Mouse (Mus musculus): ENCODE measurements at regions not wholly inside any gene's neighbourhood (a gene's known extent, or its start where the extent isn't known, plus 50 kb on each side); places are given as distances from the start of the nearest gene placed in this dataset.

DNA sequence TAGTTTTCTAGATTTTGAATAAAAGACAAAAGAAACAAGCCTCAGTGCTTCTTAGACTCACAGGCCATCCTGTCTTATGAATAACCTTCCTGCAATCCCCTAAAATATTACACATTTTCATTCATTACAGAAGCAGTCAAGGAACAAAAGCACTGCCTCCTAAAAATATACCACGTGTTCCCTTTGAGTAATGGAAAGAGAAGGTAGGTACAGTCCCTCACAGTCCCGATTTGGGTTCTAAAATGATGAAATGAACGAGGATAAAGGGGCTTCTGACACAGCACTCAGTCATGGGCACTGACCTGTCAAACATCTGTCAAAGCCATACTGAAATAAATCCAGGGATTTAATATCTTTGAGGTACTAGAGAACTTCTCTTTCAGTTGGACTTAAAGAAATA, 159.9 kb downstream of the AW209491 start:
- no peak for DNase-seq

DNA sequence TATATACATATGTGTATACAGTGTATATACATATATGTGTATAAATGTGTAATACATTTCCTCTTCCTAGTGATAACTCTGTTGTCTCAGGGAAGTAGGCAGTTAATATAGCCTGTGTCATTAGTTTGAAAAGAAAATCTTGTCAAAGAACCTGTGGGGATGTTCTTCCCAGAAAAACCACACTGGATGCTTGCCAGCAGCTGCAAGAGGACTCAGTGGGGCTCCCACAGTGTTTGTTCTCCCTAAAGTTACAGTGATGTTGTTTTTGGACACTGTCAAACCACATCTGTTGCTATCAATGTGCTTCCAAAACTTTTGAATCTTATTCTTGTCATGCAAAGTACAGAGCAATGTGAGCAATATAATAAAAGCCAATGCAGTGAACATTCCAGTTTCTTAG, 170.3 kb downstream of the AW209491 start:
- peak; percentile 57 for DNase-seq

DNA sequence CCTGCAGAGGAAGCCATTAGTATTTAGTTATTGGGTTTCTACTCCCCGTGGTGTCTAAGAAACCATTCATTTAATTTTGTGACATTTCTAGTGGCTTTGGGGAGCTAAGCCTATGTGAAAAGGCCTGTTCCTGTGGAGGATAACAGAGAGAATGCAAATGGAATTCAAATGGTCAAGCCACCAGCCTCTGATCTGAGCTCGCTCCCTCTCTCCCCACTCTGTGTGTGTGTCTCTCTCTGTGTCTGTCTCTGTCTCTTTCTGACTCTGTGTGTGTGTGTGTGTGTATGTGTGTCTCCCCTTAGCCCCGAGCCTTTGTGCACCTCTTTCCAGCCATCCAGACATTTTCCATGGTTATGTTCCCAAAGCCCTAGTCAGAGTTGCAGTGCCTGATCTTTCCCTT, 171.1 kb downstream of the AW209491 start:
- no peak for DNase-seq

DNA sequence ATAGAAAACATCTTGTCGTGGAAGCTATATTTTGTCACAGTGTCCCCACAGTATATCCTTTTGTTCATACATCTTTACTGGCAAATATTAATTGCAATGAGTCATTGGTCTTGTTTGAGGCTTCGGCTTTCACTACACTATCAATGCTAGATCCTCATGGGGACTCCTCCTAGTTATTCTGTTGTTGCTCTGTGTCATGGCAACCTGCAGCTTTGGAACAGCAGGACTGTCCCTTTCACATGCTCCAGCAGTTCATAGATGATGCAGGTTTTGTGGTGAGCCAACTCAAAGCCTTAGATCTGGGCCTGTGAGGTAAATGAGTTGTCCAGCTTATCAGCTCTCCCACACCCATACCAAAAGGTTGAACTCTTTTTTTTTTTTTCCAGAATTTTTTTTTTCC, 172.4 kb downstream of the AW209491 start:
- no peak for DNase-seq

DNA sequence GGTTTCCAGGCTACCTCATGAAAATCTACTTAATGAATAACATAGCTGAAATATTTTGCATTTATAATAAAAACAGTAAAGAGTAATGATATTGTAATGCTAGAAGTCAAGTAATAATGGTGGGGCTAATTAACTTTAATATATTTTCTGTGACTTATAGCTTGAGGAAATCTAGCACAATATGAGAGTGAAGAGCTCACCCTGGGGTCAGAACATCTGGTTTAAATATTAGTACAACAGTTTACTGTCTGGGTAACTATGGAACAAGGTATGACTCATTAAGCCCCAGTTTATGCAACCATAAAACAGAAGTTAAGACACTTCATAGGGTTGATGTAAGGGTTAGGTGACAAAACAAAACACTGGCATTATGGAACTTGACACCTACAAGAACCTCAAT, 205.4 kb downstream of the AW209491 start:
- no peak for DNase-seq
